Mouse (Mus musculus) liver, embryonic 14.5 days (tissue): ENCODE measurements at regions not wholly inside any gene's neighbourhood (a gene's known extent, or its start where the extent isn't known, plus 50 kb on each side); places are given as distances from the start of the nearest gene placed in this dataset.

Source experiments
- CTCF ChIP-seq: IDR thresholded peaks from 2 replicates; pipeline ENCODE4 v1.5.1; 2016; ENCODE audit warnings: antibody characterized with exemption, low read depth, control low read depth
- EP300 ChIP-seq: IDR thresholded peaks from 2 replicates; pipeline ENCODE4 v1.6.1; 2016; ENCODE audit warnings: antibody characterized with exemption, low read depth

DNA sequence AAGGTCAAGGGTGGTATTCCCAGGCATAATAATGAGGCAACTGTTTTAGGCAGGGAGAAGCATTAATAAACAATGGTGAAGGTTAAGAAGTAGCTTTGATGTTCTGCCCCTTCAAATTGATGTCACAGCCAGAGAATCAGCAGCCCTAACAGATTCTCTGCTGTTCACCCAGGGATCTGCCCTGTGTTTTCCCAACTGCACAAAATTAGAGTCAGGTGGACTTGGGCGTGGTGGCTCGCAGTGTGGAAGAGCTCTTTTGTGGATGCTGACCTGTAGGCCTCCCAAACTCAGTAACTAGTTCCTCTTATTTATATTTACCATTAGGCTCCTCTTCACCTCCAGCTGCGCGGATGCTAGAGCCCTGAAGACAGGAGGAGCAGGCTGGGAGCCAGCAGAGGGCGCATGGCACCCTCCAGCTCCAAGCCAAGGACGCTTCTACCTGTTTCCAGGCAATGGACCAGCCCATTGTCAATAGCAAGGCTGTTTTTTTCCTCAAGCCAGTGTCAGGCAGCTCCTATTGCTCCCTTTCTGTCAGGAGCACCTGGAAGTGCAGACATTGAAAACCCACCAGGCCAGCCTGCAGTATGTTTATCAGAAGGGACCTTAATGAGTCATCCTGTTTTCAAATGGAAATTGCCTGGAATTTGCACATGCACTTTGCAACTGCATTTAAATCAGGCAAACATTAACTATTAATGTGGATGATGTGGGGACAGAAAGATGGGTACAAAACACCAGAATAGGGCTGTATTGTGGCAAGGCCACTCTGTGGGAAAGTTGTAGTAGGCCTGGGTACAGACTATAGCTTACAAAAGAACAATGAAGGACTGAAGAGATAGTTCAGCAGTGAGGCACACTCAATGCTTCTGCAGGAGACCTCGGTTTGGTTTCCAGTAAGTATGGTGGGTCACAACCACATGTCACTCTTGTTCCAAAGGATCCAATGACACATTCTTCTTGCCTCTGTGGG lies 328.4 kb downstream of the Bckdhb start:
- TF ChIP-seq CTCF, result peak; percentile 69
- no peak for TF ChIP-seq EP300
